Comparison of ENCODE assay signal across 8 mouse cellular contexts in the genomic region with DNA sequence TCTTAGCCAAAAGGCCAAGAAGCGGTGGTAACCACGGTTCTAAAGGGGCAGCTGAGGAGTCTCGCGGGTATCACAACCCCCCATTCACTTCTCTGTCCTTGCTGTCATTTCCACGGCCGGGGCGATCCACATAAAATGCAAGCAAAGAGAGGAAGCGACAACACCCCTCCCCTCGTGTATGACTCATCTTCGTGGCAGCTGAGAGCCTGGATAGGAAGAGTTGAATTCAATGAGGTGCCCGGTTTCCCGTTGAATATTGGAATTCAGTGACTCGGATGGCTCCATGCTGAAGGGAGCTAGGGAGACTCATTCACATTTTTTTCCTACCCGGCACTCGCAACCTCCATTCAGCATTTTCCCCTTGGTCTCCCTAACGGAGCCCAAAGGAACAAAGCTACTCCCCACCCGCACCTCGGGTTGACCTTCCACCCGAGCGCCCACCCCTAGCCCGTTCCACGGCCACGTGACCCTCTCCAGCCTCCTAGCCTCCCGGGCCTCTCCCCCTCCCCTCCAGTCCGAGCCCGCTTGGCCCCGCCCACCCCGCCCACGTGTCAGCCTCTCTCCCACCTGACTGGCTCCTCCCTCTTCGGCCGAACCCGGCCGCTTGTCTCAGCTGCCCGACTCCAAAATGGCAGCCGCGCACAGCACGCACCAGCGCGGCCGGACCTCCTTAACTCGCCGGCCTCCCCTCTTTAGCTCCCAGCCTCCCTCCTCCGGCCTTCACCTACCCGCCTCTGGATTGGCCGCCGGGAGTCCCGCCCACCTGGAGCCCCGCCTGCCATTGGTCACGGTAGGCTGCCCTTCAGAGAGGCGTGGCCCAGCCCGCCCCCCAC. TPM values are rescaled to one million over a fixed set of nuclear protein-coding genes. Genes with fewer than 3 reads are reported as not detected.
DNase-seq lines count a peak whose midpoint lies in the region; ATAC-seq lines count a peak whose summit lies in the region.

No protein-coding gene starts in this region.

- peak; percentile 91 for ATAC-seq in megakaryocyte progenitor cell, adult 5-6 weeks (replicated peaks; ENCODE audit: poor library complexity)

- DNase-seq in adipocyte (ENCODE audit: low spot score) = peak; percentile 98
- DNase-seq in embryo, embryonic 10 days (ENCODE audit: low spot score) = peak; percentile 98
- peak; percentile 96 for DNase-seq in gastrocnemius, postnatal 10 days
- peak; percentile 95 for DNase-seq in induced T-regulatory cell, adult 2 months (ENCODE audit: low read depth)
- DNase-seq in left cerebral cortex, adult 9 months (ENCODE audit: low spot score in 2 of 2) = peak; percentile 94 to 98
- peak; percentile 98 for DNase-seq in right cerebral cortex, postnatal 14 days
- peak; percentile 87 to 98 for DNase-seq in urinary bladder, postnatal 36 days (ENCODE audit: low spot score in 2 of 2)

RNA-seq across cellular contexts. Expression of a gene that starts 0.6 kb away (rescaled TPM):
- total RNA-seq in gastrocnemius, postnatal 10 days (2021) = 10 to 100 TPM; 12.3 to 15.0 TPM
- 4.4 and 5.1 TPM in 2 replicates for total RNA-seq in megakaryocyte progenitor cell, adult 5-6 weeks (2015)
- 4.2 and 5.5 TPM in 2 replicates for total RNA-seq in megakaryocyte progenitor cell, adult 5-6 weeks (2017)

Comparison
In these comparisons a context has a peak if more than half of its experiments do, and no peak if none do; other contexts are left out.
1. Peak in every context shown above with its lines: DNase-seq and ATAC-seq.